Mouse (Mus musculus) small intestine, adult 2 months (tissue): ENCODE data around the gene Efna1. TPM values are rescaled to one million over a fixed set of nuclear protein-coding genes. Genes with fewer than 3 reads are reported as not detected.

Experiments used
- H3K27ac ChIP-seq: fragments of 200-500 bp; 2 replicates; pipeline ENCODE4 v1.5.1; 2012; ENCODE audit warnings: low read depth, low read length, control low read depth, inconsistent platforms; ENCODE audit not compliant: insufficient read depth
- H3K27me3 ChIP-seq: fragments of 200-500 bp; 2 replicates; pipeline ENCODE4 v1.6.1; 2012; ENCODE audit warnings: mild to moderate bottlenecking, moderate library complexity, low read length, inconsistent platforms; ENCODE audit not compliant: control insufficient read depth, insufficient read depth
- H3K36me3 ChIP-seq: fragments of 200-500 bp; 2 replicates; pipeline ENCODE4 v1.6.1; 2012; ENCODE audit warnings: mild to moderate bottlenecking, low read length, control low read depth, inconsistent platforms; ENCODE audit not compliant: control insufficient read depth, insufficient read depth
- H3K4me1 ChIP-seq: fragments of 200-500 bp; 2 replicates; pipeline ENCODE4 v1.6.1; 2012; ENCODE audit warnings: low read length, inconsistent platforms, mixed read lengths; ENCODE audit not compliant: control insufficient read depth, insufficient read depth, insufficient read length
- H3K4me3 ChIP-seq: fragments of 200-500 bp; 2 replicates; pipeline ENCODE4 v1.5.1; 2012; ENCODE audit warnings: low read depth, mild to moderate bottlenecking, control low read depth, inconsistent platforms, low read length, moderate library complexity
- CTCF ChIP-seq: fragments of 200-500 bp; IDR thresholded peaks from 2 replicates; pipeline ENCODE4 v1.5.1; 2012; ENCODE audit warnings: low read depth, mild to moderate bottlenecking, control low read depth, inconsistent platforms, low read length, moderate library complexity, mixed read lengths; ENCODE audit not compliant: insufficient replicate concordance, insufficient read length; ENCODE audit errors: extremely low read depth
- POLR2A ChIP-seq: fragments of 200-500 bp; IDR thresholded peaks from 2 replicates; pipeline ENCODE4 v1.6.1; 2012; ENCODE audit warnings: low read depth, mild to moderate bottlenecking, control low read depth, inconsistent platforms, low read length, moderate library complexity
- WGBS: fragments of 180-500 bp; shearing (Covaris S2); methylation state at CpG from one replicate; pipeline ENCODE4 v1.1.7; 2018; 5-methylcytosine and 5-hydroxymethylcytosine counted together
- polyA plus RNA-seq: library from polyadenylated mRNA; depleted of rRNA; stranded (reverse); fragments of >200 nt; gene quantifications from 2 replicates; pipeline ENCODE4 v1.2.3, GENCODE M21; 2012

Efna1 gene
- polyA plus RNA-seq, 1 experiment, result 122 TPM

- Histone ChIP-seq H3K27ac (no peak overlapping the region), H3K36me3 (no peaks in the 10 kb centered on the region), H3K4me3 (peak overlapping the region; percentile 69), H3K27me3 (peaks cover 31% of the 10 kb centered on the region), H3K4me1 (peaks cover 26% of the 10 kb centered on the region)
- 2% methylated on average over 14 of the region's 14 CpGs for WGBS
- TF ChIP-seq CTCF (no peak), POLR2A (no peak)
Observed at GRCm38 (mm10) chr3:89322131-89322500, 41.2 kb upstream of the Efna1 start.

- TF ChIP-seq CTCF (no peak), POLR2A (no peak)
- H3K4me1 ChIP-seq, result peaks cover 27% of the 10 kb centered on the region
- WGBS, result under 1% methylated on average over 66 of the region's 66 CpGs
- H3K4me3 ChIP-seq, result peak overlapping the region; percentile 69
- no peaks in the 10 kb centered on the region for H3K36me3 ChIP-seq
- peaks cover 31% of the 10 kb centered on the region for H3K27me3 ChIP-seq
- no peak overlapping the region for H3K27ac ChIP-seq
Observed at GRCm38 (mm10) chr3:89321183-89322130, 40.5 kb upstream of the Efna1 start.

DNA sequence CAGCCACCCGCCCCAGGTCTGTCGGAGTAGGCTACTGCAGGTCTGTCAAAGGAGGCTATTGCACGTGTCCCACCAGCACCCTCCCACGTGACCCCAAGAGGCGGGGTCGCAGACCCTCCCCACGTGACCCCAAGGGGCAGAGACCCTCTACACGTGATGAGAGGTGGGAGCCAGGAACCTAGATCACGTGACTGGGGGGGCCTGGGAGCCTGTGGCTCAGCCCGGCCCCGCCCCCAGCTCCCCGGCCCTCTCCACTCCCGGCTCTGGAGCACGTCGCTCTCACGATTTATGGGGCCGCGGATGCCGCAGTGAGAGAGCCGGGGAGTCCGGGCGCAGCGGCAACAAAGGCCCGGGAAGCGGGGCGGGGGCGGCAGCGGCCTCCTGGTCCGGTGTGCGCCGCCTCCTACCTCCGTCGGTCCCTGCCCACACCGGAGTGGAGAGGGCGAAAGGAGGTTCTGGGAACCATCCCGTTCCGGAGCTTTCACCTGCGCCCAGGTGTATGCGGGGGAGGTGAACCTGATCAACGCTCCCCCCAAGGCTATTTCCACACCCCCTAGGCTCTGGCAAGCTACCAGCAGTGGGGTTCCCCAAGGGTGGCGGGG, 39.7 kb upstream of the Efna1 start:
- H3K27ac ChIP-seq, result no peak overlapping the region
- WGBS, result 1% methylated on average over 39 of the region's 41 CpGs
- H3K36me3 ChIP-seq, result no peaks in the 10 kb centered on the region
- peaks cover 32% of the 10 kb centered on the region for H3K4me1 ChIP-seq
- peak overlapping the region; percentile 69 for H3K4me3 ChIP-seq
- H3K27me3 ChIP-seq, result peaks cover 31% of the 10 kb centered on the region
- TF ChIP-seq POLR2A (no peak), CTCF (no peak)

- Histone ChIP-seq H3K4me1 (peaks cover 34% of the 10 kb centered on the region), H3K27ac (no peak overlapping the region), H3K4me3 (peak overlapping the region; percentile 42), H3K27me3 (peaks cover 31% of the 10 kb centered on the region), H3K36me3 (no peaks in the 10 kb centered on the region)
- no peak for TF ChIP-seq CTCF
- TF ChIP-seq POLR2A, result no peak
- WGBS, result 4% methylated on average over 58 of the region's 58 CpGs
Observed at GRCm38 (mm10) chr3:89319591-89320350, 38.8 kb upstream of the Efna1 start.

DNA sequence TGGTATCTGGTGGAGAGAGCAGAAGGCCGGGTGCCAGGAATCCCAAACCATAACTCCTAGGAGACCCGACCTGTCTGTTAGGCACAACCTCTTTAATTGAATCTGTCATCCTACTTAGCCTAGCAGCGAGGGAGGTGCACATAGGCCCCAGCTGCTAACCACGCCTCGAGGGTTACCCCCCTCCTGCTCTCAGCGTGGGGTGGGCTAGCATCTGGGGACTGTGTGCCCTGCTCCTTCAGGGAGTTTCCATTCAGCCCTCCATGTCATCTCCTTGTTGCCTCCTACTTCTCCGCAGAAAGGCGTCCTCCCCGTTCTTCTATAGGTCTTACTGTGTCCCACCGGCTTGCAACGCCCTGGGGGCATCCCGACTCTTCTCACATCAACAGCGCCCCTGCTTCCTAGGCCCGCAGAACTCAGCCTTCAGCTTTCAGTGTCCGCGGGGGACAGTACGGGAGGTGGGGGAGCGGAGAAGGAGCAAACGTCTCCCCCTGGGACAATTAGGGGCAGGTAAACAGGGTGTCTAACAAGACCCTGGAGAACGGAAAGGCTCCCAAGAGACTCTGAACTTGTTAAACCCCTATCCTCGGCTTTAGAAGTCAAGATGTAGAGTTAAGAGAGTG, 38.1 kb upstream of the Efna1 start:
- H3K4me1 ChIP-seq, result peaks cover 34% of the 10 kb centered on the region
- whole genome bisulfite sequencing, result 70% methylated on average over 21 of the region's 21 CpGs
- H3K4me3 ChIP-seq, result peak overlapping the region; percentile 42; the same call in 1 of the 2 replicates

DNA sequence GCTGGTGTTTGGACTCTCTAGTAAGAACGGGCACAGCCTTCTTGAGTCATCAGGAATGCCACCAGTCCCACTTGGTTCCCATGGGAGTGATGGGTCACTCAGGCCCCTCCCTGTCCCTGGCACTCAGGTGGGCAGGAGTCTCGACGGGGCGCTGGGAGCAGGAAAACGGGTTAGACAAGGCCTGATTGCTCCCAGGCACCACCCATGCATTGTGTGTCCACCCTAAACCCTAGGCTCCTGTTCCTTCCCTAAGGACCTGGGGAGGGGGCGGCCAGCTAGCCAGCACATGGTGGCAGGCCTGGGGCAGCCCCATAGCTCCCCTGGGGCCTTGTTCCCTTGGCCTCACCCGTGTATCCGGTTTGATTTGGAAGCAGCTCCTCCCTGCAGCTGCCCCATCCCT, 37.4 kb upstream of the Efna1 start:
- peaks cover 31% of the 10 kb centered on the region for H3K27me3 ChIP-seq
- WGBS, result 64% methylated on average over 8 of the region's 8 CpGs
- no peak overlapping the region for H3K27ac ChIP-seq
- H3K4me3 ChIP-seq, result no peak overlapping the region
- TF ChIP-seq POLR2A (no peak), CTCF (no peak)
- no peaks in the 10 kb centered on the region for H3K36me3 ChIP-seq
- H3K4me1 ChIP-seq, result peaks cover 34% of the 10 kb centered on the region

More for the DNA sequence above, 38.1 kb upstream of the Efna1 start:
- H3K27me3 ChIP-seq, result peaks cover 31% of the 10 kb centered on the region
- TF ChIP-seq CTCF (no peak), POLR2A (no peak)
- H3K27ac ChIP-seq, result no peak overlapping the region
- H3K36me3 ChIP-seq, result no peaks in the 10 kb centered on the region
